Mouse (Mus musculus): ENCODE measurements around the gene Msl1.

Msl1 gene

DNA sequence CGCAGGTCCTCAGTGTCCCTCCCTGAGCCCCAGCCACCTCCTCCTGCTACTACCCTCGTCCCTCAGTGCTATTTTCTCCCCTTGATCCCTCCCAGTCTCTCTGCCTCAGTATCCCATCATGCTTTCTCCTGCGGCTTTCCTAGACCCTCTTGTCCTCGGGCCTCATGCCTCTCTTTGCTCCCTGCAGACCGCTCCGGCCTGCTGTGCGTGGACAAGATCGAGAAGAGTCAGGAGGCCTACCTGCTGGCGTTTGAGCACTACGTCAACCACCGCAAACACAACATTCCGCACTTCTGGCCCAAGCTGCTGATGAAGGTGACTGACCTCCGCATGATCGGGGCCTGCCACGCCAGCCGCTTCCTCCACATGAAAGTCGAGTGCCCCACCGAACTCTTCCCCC lies 31.2 kb upstream of the Msl1 start:
- DNase-seq (ENCODE audit: low read depth, low spot score): no peak

DNA sequence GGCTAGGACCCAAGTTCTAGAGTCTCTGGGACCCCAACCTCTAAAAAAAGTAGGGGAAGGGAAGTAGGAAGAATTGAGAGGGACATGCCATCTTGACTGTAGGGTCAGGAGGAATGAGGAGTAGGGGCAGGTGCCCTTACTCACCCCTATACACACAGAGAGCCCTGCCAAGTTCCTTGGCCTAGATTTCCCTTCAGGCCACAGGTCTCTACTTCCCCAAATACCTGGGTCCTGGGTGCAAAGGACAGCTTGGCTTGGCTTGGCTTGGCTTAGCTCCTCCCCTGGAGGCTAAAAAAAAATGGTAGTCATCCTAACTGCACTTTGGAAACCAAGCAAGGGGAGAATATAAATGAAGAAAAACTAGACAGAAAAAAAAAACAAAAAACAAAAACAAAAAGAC lies 30.6 kb upstream of the Msl1 start:
- no peak for DNase-seq (ENCODE audit: low read depth, low spot score)

DNA sequence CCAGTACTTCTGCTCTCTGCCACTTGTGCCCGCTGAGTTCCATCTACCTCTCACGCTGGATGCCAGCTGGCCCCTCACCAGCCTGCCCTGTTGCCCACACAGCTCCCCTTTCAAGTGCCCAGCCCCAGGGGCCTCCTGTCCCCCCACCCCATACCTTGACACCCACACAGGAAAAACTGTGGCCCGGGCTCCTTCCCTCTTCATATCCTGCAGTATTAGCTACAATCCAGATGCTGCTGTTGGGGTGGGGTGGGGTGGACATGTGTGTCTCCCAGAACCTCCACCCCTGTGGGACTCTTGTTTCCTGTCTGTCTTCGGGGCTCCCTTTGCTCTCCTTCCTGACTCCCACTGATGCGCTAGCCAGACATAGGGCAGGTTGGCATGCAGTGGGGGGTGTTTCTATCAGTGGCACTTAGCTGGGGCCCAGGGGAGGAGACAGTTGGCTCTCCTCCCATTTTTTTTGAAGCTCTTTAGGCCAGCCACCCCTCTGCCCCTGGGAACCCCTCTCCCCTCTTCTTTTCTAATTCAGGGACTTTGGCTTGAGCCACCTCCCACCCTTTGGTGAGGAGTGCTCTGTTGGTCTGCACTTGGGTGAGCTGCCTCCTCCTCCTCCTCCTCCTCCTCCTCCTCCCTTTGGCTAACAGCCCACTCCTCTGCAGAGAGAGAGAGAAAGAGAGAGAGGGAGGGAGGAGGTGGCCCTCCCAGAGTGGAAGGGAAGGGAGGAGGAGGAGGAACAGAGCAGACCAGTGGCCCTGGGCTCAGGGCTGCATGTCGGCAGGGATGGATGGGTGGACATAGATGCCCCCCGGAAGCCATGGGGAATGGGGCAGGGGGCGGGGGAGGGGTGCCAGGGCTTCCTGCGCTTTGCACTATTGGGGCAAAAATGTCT lies 29.7 kb upstream of the Msl1 start:
- DNase-seq (ENCODE audit: low read depth, low spot score): no peak

DNA sequence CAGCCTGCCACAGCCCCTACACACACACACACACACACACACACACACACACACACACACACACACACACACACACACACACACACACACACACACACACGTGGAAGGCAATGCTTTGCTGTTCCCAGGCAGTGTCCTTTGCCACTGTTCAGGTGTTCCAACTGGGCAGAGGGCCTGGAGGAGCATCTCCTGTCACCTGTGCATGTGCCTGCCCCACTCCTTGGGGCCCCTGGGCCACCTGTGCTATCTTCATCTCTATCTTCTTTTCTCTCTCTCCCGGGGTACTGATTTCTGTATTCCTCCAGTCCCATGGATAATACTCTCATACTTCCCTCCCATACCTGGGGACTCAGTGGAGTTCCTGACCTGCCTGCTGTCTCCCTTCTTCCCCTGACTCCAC lies 29.0 kb upstream of the Msl1 start:
- DNase-seq (ENCODE audit: low read depth, low spot score): no peak

DNA sequence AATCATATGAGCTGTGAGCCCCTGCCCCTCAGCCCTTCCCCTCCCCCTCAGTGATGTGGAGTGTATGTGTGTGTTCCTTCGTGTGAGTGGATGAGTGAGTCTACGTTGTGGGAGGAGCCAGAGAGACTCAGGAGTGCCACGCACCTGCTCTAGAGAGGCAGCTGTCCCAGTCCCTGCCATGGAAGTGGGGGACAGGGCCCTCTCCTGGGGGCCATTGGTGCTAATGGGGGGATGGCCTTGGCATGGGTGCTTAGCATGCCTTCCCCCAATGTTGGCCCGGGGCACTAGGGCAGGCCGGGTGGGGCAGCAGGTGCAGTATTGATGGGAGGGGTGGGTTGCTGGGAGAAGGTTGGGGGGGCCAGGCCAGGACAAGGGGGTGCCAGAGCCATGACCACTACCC lies 28.5 kb upstream of the Msl1 start:
- no peak for DNase-seq (ENCODE audit: low read depth, low spot score)

DNA sequence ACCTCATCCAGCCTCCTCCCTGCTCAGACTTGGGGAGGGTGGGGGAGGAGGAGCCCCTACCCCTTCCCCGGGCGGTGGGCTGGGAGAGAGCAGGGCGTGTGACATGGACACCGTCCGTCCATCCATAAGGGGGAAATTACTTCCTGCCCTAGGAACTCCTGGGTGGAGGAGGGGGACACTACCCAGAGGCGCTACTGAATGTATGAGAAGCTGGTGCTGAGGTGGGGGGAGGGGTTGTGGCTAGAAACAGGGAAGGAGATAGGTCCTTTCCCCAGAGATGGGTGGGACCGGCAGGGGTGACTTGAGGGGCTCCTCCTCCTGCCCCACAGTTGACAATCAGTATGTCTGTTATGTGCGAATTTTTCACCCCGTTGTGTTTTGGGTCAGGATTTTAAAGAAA lies 28.0 kb upstream of the Msl1 start:
- no peak for DNase-seq (ENCODE audit: low read depth, low spot score)

DNA sequence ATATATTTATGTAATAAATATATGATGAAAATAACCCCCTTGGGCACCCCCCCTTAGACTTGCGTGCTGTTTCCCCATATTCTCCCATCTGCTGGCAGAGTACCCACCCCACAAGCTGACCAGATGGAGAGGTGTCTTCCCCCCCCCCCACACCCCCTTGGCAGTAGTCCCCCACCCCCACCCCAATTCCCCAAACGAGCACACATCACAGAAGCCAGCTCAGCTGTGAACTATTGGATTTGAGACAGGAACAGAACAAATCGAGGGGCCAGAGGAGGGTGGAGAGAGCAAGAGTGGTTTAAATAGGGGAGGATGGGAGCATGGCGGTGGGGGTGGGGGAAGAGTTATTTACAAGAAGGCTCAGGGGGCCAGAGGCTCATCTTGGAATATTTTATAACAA lies 27.6 kb upstream of the Msl1 start:
- DNase-seq (ENCODE audit: low read depth, low spot score): no peak

DNA sequence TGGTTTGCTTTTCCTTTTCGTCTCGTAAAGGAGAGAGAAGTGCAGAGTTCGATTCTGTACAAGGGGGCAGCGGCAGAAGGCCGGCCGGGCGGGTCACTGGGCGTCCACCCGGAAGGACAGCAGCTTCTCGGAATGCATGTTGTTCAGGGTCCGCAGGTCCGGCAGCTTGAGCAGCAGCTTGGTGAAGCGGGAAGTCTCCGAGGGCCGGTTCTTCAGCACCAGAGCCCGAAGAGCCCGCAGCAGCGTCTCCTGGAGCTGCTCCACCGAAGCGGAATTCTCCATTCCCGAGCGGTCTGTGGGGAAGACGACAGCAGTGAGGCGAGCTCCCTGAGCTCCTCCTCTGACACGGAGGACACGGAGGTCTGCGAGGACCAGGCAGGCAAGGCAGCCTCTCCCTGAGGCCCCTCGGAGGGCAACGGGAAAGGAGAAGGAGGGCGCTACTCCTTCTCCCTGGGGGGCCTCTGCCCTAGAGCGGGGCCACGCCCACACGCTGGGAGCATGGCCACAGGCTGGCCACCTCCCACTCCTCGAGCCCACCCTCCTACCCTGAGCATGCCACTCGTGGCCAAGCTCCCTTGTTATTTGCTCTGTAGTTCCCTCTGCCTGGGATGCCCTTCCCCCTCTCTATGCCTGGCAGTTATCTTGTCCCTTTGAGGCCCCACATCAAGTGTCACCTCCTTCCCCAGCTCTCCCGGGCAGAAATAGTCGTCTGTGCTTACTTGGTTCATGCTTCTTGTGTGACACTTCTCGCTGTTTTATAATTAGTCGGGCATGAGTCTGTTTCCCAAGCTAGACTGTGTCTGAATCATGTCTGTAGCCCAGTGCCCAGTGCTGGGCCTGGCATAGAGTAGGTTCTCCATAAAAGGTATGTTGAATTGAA lies 26.9 kb upstream of the Msl1 start:
- DNase-seq (ENCODE audit: low read depth, low spot score): no peak

DNA sequence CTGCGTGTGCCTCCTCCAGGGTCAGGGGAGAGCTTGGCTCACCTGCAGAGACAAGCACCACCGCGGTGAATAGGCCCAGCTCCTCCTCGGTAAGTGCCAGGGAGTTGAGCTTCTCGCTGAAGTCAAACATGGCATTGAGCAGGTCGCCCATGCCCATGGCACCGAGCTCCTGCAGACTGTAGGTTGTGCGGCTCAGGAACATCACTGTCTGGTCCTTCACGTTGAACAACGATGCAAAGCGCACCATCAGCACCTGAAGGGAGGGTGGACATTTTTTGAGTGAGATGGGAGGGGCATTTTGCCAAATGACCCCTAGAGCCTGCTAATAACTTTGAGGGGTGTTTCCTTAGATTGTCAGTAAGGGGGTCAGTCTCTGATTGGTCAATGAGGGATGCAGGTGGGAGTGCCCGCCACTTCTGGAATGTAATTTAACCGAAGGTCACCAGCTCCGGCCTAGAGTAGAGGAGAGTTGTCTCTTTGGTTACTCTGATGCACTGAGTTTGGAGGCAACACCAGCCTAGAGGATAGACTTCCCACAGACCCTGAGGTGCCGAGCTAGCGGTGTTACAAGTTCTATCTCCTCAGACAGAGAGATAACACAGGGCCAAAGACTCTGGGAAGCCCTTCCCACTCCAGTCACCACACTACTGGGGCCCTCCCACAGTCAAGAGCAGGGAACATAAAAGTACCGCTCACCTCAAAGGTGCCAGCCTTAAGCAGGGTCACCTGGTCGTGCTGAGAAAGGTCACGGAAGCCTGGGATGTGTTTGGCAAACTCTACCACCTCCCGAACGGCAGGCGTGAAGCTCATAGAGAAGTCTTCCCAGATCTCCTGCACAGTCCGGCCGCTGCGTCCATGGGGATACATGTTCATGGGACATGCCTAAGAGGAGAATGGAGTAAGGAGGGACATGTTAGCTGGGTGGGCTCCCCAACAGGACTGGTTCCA lies 26.0 kb upstream of the Msl1 start:
- no peak for DNase-seq (ENCODE audit: low read depth, low spot score)

DNA sequence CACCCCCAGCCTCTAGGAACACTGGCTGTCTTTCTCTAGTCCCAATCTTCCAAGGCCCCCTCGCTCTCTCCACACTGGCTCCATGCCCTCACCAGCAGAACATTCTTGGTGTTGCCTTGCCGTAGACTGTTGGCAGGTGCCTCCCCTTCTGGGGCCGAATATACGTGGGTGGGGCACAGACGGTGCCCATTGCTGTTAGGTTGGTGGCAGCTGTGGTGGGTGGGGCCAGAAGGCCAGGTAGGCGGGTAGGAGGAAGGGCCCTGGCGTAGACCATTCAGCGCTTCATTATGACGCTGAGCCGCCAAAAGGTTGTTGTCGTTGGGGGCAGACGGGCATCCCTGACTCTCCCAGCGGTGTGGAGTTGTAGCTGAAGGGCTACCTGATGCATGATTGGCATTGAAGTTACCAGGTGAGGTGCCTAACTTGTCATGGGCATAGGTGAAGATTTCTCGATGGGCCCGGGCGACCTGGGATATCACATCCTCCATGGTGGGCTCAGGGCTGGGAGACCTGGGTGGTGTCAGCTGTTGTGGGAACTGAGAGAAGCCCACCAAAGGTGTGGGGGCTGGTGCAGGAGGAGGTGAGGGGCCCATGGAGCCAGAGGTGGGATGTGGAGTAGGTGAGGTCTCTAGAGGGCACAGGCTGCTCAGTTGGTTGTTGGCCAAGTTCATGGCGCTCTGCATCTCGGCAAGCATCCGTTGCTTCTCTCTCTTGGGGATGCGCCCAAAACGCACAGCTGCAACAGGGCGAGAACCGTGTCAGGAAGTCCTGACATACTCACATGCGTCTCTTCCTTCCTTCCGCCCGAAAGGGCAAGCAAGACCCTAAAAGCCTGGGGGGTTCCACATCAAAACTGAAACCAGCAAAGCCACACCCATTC lies 25.0 kb upstream of the Msl1 start:
- DNase-seq (ENCODE audit: low read depth, low spot score): no peak

DNA sequence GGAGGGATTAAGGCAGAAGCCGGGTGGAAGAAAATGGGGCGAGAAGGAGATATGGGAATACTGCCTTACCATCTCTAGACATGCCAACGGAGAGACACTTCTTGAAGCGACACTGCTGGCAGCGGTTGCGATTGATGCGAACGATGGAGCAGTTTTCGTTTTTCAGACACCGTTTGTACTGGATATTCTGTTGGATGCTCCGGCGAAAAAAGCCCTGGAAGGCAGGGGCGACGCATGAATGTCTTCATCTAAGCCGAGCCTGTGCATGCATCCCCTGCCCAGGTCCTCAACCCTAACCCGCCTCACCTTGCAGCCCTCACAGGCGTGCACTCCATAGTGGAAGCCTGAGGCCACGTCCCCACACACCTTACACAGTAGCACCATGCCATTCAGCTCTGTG lies 24.2 kb upstream of the Msl1 start:
- DNase-seq (ENCODE audit: low read depth, low spot score): no peak

DNA sequence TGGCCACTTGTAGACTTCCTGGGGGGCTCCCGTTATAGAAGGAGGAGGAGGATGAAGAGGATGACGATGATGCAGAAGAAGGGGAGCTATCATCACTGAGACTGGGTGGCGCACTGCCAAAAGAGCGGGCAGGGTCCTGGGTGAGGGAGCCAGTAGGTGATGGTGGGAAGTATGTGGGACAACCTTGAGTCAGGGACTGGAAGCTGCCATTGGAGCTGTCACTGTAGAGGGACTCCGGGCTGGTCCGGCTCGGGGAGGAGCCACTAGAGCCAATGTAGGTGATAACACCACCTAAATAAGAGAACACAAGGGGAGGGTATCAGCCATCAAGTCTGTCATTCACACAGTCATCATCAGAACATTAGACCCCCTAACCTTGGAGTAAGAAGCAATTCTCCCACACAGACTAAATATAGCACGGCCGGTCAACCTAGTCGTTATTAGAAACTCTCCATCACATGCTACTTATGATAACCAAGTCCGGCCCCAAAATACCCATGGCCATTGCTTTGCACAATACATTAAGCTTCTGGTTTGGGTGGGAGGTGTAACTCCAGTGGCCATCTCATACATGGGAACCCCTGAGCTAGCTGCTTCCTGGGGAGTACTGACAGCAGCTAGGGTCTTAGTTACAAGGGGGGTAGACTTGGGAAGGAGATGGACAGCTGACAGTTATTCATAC lies 23.3 kb upstream of the Msl1 start:
- DNase-seq (ENCODE audit: low read depth, low spot score): no peak

DNA sequence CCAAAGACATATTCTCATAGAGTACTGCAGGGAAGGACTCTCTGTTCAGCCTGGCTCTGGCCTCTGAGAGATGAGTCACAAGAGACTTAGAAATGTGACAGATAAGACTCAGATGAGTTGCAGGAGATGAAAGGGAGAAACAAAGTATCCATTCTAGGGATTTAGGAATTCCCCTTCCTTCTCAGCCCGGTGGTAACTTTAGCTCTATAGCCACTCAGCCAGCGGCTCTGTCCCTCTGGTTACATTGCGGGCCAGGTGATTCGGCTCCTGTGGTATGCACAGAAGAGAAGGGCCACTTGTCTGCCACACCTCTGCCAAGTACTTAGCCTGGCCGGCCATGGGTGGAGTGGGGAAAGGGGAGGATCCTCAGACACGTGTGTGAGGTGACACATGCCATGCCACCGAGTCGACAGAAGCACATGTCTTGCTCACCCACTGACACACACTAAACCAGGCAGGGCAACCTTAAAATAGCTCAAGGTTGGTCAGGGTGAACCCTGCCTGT lies 22.6 kb upstream of the Msl1 start:
- DNase-seq (ENCODE audit: low read depth, low spot score): no peak

DNA sequence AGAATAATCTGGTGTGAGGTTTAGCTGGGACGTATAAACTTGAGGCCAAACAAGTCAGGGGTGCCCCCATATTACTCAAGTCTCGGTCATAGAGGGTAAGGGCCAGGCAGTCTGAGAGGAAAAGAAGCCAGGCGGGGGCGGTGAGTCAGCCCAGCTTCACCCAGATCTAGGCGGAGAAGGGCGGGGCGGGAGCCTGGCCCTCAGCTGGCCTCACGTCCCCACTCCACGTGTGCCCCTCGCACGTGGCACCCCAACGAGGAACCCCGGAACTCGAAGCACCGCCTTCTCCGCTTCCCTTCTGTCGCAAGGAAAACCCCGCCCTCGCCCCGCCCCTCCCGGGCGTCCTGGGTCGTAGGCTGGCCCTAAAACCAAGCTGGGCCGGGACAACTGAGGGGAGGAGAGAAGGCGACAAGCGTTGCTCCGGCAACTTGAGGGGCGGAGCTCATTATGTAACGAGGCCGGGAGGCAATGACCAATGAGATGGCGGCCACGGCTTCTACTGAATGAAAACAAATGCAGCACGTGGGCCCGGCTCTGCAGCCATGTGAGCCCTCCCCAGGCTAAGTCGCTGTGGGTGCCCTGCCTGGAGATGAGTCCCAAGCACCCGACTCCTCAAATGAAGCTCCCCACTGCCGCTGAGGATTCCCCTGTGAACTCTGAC lies 21.6 kb upstream of the Msl1 start:
- peak; percentile 95 for DNase-seq (ENCODE audit: low read depth, low spot score)

DNA sequence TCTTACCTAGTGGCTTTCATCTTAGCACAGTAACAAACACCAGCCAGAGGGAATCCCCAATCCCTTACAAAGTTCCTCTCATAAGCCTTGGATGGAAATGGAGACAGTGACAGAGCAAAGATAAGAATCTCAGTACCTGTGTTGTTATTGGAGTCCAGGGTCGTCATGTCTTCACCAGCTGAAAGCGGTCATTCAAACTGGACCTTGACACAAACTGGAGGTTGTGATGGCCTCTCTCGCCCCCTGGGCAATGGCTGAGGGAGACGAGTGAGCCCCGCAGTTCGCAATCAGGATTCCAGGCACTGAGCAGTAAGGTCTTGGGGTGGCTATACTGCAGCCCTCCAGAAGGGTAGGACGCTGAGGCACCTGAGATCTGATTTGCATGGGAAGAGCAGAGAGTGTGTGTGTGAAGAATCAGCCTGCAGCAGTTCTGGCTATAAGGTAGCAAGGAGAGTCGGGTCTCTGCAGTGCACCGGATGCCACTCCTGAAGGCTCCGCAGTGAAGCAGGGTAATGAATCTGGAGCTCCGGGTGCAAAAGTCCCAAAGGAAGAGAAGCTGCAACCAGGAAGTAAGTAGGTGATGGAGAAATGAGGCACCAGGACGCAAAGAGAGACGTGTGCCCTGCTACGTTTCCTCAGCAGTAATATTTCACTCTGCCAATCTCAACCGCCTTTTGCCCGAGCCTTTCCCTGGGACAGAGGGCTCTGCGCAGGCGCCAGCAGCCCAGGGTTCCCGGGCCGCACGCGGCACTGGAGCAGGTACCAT lies 20.6 kb upstream of the Msl1 start, which contains the start of gene Nr1d1:
Gene Nr1d1, minus strand, starts transcription at position 752 of the 766 bp plus-strand sequence.
- DNase-seq (ENCODE audit: low read depth, low spot score): no peak

DNA sequence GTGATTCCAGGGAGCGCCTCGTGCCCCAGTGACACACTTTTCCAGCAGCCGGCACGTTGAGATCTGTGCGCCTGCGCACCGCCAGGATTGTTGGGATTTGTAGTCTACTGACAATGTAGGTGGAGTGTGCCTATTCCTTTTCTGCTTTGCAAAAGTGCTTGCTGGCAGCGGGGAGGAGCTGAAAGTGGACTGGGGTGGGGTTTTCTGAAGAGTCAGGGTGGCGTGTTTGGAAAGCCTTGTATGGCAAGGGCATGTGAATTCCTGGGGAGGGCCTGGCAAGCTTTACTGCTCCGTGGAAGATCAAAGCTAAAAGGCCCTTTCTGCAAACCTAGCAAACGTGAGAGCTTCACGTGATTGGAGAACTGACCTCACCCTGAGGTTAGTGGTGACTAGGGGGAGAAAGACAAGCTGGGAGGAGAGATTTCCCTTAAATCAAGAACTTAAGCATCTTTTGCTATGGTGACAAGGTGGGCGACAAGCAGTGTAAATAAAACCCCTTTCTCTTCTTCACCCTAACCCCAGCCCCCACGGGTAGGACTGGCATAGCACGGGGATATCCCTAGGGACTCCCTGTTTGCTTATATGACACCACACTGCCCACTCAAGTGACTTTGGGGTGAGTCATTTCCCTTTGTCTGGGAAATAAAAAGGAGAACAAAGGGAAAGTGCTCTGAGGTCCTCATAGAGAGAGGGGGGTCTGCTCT lies 19.8 kb upstream of the Msl1 start:
- DNase-seq (ENCODE audit: low read depth, low spot score): no peak

DNA sequence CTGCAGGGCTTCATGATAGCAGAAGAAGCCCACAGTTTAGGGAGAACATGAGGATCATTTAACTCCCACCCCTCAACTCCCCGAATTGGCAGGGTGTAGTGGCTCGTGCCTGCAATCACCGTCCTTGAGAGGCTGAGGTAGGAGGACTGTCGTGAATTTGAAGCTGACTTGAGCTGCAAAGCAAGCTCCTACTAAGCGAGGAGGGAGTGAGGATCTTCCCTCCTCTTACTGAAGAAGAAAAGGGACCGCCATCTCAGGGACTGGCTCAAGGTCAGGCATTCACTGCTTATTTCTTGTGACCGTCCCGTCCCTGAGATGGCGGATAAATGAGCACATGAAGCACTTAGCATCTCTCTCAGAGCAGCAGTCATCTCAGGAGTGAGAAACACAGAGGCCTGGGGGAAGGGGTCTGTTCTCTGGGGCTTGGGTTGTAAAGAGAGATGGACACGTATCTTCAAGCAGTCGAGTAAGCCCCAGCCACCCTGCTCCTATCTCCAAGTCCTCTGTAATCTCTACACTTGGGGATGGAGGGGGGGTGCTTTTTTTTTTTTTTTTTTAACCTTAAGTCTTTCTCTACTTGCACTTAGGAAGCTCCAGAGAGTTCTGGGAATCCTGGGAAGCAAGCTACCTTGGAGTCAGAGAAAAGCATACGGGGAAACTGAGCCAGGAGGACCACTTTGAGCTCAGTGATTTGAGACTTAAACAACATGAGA lies 19.1 kb upstream of the Msl1 start:
- DNase-seq (ENCODE audit: low read depth, low spot score): no peak
